Mouse (Mus musculus) neural tube, embryonic 12.5 days (tissue): ENCODE data around the gene Slc10a7. TPM values are rescaled to one million over a fixed set of nuclear protein-coding genes. Genes with fewer than 3 reads are reported as not detected.

ENCODE experiments used
- ATAC-seq: fragments of 200-750 bp; cut with Nextera tagmentation; 2 replicates; pipeline ENCODE4 v1.8.0; 2017; ENCODE audit warnings: low read depth, mild to moderate bottlenecking, moderate TSS enrichment, moderate library complexity; ENCODE audit not compliant: low FRiP score
- H3K27ac ChIP-seq: fragments of 300-500 bp; sonication (generic); 2 replicates; pipeline ENCODE4 v1.5.1; 2016
- H3K27me3 ChIP-seq: fragments of 300-500 bp; sonication (generic); replicated peaks from 2 replicates; pipeline ENCODE4 v1.6.1; 2016; ENCODE audit warnings: mild to moderate bottlenecking
- H3K36me3 ChIP-seq: fragments of 300-500 bp; sonication (generic); 2 replicates; pipeline ENCODE4 v1.6.1; 2016; ENCODE audit warnings: mild to moderate bottlenecking
- H3K4me1 ChIP-seq: fragments of 300-500 bp; sonication (generic); 2 replicates; pipeline ENCODE4 v1.6.1; 2016
- H3K4me2 ChIP-seq: fragments of 300-500 bp; sonication (generic); replicated peaks from 2 replicates; pipeline ENCODE4 v1.6.1; 2016; ENCODE audit warnings: mild to moderate bottlenecking
- H3K4me3 ChIP-seq: fragments of 300-500 bp; sonication (generic); 2 replicates; pipeline ENCODE4 v1.5.1; 2016
- H3K9ac ChIP-seq: fragments of 300-500 bp; sonication (generic); 2 replicates; pipeline ENCODE4 v1.6.1; 2016; ENCODE audit warnings: mild to moderate bottlenecking
- H3K9me3 ChIP-seq: fragments of 300-500 bp; sonication (generic); 2 replicates; pipeline ENCODE4 v1.6.1; 2016; ENCODE audit warnings: mild to moderate bottlenecking
- WGBS: fragments of 180-500 bp; shearing (Covaris S2); methylation state at CpG from one replicate; pipeline ENCODE4 v1.1.7; 2016; 5-methylcytosine and 5-hydroxymethylcytosine counted together
- polyA plus RNA-seq: library from polyadenylated mRNA; unstranded; fragments of >200 nt; fragmentation: Nextera tagmentation; extraction: Ambion mirVana; gene quantifications from 2 replicates; pipeline ENCODE4 v1.2.1, GENCODE M21; 2016

Gene Slc10a7
- polyA plus RNA-seq, 1 experiment from 2014 or later, result 12.9 TPM

GRCm38 (mm10) chr8:78751151-78751550 is 242.0 kb downstream of the Slc10a7 start:
- Histone ChIP-seq H3K4me2 (no peak overlapping the region), H3K27ac (no peak overlapping the region)

GRCm38 (mm10) chr8:78754986-78755385 is 245.8 kb downstream of the Slc10a7 start:
- 77% methylated on average over 4 of the region's 4 CpGs for WGBS
- no peak overlapping the region for H3K9ac ChIP-seq
- H3K4me3 ChIP-seq, result no peak overlapping the region
- no peak overlapping the region for H3K27ac ChIP-seq
- H3K27me3 ChIP-seq, result no peaks in the 10 kb centered on the region
- no peak for ATAC-seq
- peaks cover 6% of the 10 kb centered on the region; the same call in 1 of the 2 replicates for H3K9me3 ChIP-seq
- H3K36me3 ChIP-seq, result no peaks in the 10 kb centered on the region
- H3K4me1 ChIP-seq, result no peaks in the 10 kb centered on the region
- H3K4me2 ChIP-seq, result no peak overlapping the region

More at GRCm38 (mm10) chr8:78751151-78751550, 242.0 kb downstream of the Slc10a7 start:
- no peaks in the 10 kb centered on the region for H3K27me3 ChIP-seq
- 89% methylated on average over 6 of the region's 6 CpGs for WGBS
- peaks cover 2% of the 10 kb centered on the region; the same call in 1 of the 2 replicates for H3K9me3 ChIP-seq
- no peaks in the 10 kb centered on the region for H3K36me3 ChIP-seq
- H3K4me3 ChIP-seq, result no peak overlapping the region
- H3K9ac ChIP-seq, result no peak overlapping the region
- no peak for ATAC-seq
- no peaks in the 10 kb centered on the region for H3K4me1 ChIP-seq

- no peak overlapping the region for H3K9ac ChIP-seq
Observed at GRCm38 (mm10) chr8:78759139-78759538, 250.0 kb downstream of the Slc10a7 start.

GRCm38 (mm10) chr8:78764976-78765375 is 255.8 kb downstream of the Slc10a7 start:
- H3K9me3 ChIP-seq, result 0 out of 2 replicates have a peak, but pooled peaks cover 3% of the 10 kb centered on the region
- no peak overlapping the region for H3K27ac ChIP-seq
- no peaks in the 10 kb centered on the region for H3K27me3 ChIP-seq
- H3K9ac ChIP-seq, result no peak overlapping the region
- no peak overlapping the region for H3K4me2 ChIP-seq
- no peaks in the 10 kb centered on the region for H3K4me1 ChIP-seq
- H3K36me3 ChIP-seq, result no peaks in the 10 kb centered on the region
- H3K4me3 ChIP-seq, result no peak overlapping the region
- no peak for ATAC-seq

More at GRCm38 (mm10) chr8:78759139-78759538, 250.0 kb downstream of the Slc10a7 start:
- no peak overlapping the region for H3K27ac ChIP-seq
- no peak overlapping the region for H3K4me3 ChIP-seq
- H3K9me3 ChIP-seq, result peaks cover 9% of the 10 kb centered on the region; the same call in 1 of the 2 replicates
- no peaks in the 10 kb centered on the region for H3K4me1 ChIP-seq
- no peaks in the 10 kb centered on the region for H3K27me3 ChIP-seq
- H3K36me3 ChIP-seq, result no peaks in the 10 kb centered on the region
- H3K4me2 ChIP-seq, result no peak overlapping the region
- no peak for ATAC-seq

- Histone ChIP-seq H3K4me2 (no peak overlapping the region), H3K9ac (no peak overlapping the region), H3K27me3 (no peaks in the 10 kb centered on the region), H3K4me1 (no peaks in the 10 kb centered on the region), H3K36me3 (no peaks in the 10 kb centered on the region), H3K9me3 (0 out of 2 replicates have a peak, but pooled peaks cover 3% of the 10 kb centered on the region), H3K27ac (no peak overlapping the region), H3K4me3 (no peak overlapping the region)
- no peak for ATAC-seq
- WGBS, result 92% methylated on average over 1 of the region's 1 CpGs
Observed at GRCm38 (mm10) chr8:78765556-78765955, 256.4 kb downstream of the Slc10a7 start.

- Histone ChIP-seq H3K4me1 (no peaks in the 10 kb centered on the region), H3K27ac (no peak overlapping the region), H3K27me3 (no peaks in the 10 kb centered on the region), H3K4me3 (no peak overlapping the region), H3K9me3 (no peaks in the 10 kb centered on the region), H3K36me3 (no peaks in the 10 kb centered on the region), H3K9ac (no peak overlapping the region), H3K4me2 (no peak overlapping the region)
- no peak for ATAC-seq
- WGBS, result 94% methylated on average over 3 of the region's 3 CpGs
Observed at GRCm38 (mm10) chr8:78770584-78770983, 261.4 kb downstream of the Slc10a7 start.

- 83% methylated on average over 7 of the region's 7 CpGs for WGBS
- Histone ChIP-seq H3K36me3 (no peaks in the 10 kb centered on the region), H3K27ac (no peak overlapping the region), H3K9me3 (no peaks in the 10 kb centered on the region), H3K4me3 (no peak overlapping the region), H3K4me1 (no peaks in the 10 kb centered on the region), H3K9ac (no peak overlapping the region), H3K27me3 (no peaks in the 10 kb centered on the region), H3K4me2 (no peak overlapping the region)
- ATAC-seq, result no peak
Observed at GRCm38 (mm10) chr8:78771256-78771655, 262.1 kb downstream of the Slc10a7 start.

GRCm38 (mm10) chr8:78776816-78777215 is 267.7 kb downstream of the Slc10a7 start:
- Histone ChIP-seq H3K9me3 (no peaks in the 10 kb centered on the region), H3K4me3 (no peak overlapping the region), H3K27me3 (no peaks in the 10 kb centered on the region), H3K9ac (no peak overlapping the region), H3K4me1 (no peaks in the 10 kb centered on the region), H3K4me2 (no peak overlapping the region), H3K36me3 (no peaks in the 10 kb centered on the region), H3K27ac (no peak overlapping the region)
- ATAC-seq, result no peak
- 90% methylated on average over 9 of the region's 9 CpGs for WGBS

Other genes starting within 250 kb of the Slc10a7 start
- gene Pou4f2, start 72.7 kb upstream of the Slc10a7 start, polyA plus RNA-seq, result 4.7 and 5.0 TPM in 2 replicates
- 274 and 280 TPM in 2 replicates for gene Rbmxl1, start 448 bp upstream of the Slc10a7 start, polyA plus RNA-seq